Mouse (Mus musculus) C2C12 (cell line): ENCODE measurements around the gene Zfp839. TPM values are rescaled to one million over a fixed set of nuclear protein-coding genes. Genes with fewer than 3 reads are reported as not detected.

ENCODE experiments used
- H3K27me3 ChIP-seq: one replicate; pipeline ENCODE4 v1.6.1; 2011; ENCODE audit not compliant: control insufficient read depth, insufficient read depth, insufficient read length
- H3K36me3 ChIP-seq: one replicate; pipeline ENCODE4 v1.6.1; 2011; ENCODE audit not compliant: control insufficient read depth, insufficient read depth
- H3K4me3 ChIP-seq: one replicate; pipeline ENCODE4 v1.5.1; 2011; ENCODE audit warnings: mild to moderate bottlenecking, control low read depth; ENCODE audit not compliant: poor library complexity, insufficient read depth, severe bottlenecking
- H3K79me2 ChIP-seq: one replicate; pipeline ENCODE4 v1.6.1; 2011; ENCODE audit not compliant: control insufficient read depth, insufficient read depth
- H3K79me3 ChIP-seq: one replicate; pipeline ENCODE4 v1.6.1; 2011; ENCODE audit warnings: low read depth, control low read depth
- H3ac ChIP-seq: one replicate; pipeline ENCODE3; 2011; ENCODE audit warnings: low read depth; ENCODE audit not compliant: control insufficient read depth, insufficient read length
- CEBPB ChIP-seq: IDR thresholded peaks from one replicate; pipeline ENCODE4 v1.6.1; 2011; ENCODE audit warnings: low read depth, mild to moderate bottlenecking, control low read depth, moderate library complexity
- CTCF ChIP-seq: IDR thresholded peaks from one replicate; pipeline ENCODE4 v1.5.1; 2011; ENCODE audit not compliant: control insufficient read depth, insufficient read depth, insufficient read length
- FOSL1 ChIP-seq: IDR thresholded peaks from one replicate; pipeline ENCODE4 v1.8.0; 2011; ENCODE audit warnings: mild to moderate bottlenecking, low read length; ENCODE audit not compliant: poor library complexity, insufficient read depth, severe bottlenecking
- MAX ChIP-seq: IDR thresholded peaks from one replicate; pipeline ENCODE4 v1.6.1; 2011; ENCODE audit warnings: mild to moderate bottlenecking, control low read depth
- MYOD1 ChIP-seq: IDR thresholded peaks from one replicate; pipeline ENCODE4 v1.6.1; 2011; ENCODE audit warnings: low read depth; ENCODE audit not compliant: control insufficient read depth, insufficient read length
- MYOG ChIP-seq: IDR thresholded peaks from one replicate; pipeline ENCODE4 v1.6.1; 2011; ENCODE audit not compliant: control insufficient read depth, insufficient read length; ENCODE audit errors: extremely low read depth
- USF1 ChIP-seq: IDR thresholded peaks from one replicate; pipeline ENCODE4 v1.6.1; 2011; ENCODE audit warnings: low read depth, mild to moderate bottlenecking, control low read depth, moderate library complexity
- polyA plus RNA-seq: library from polyadenylated mRNA; unstranded; fragments of >200 nt; fragmentation: generic; extraction: Trizol; gene quantifications from one replicate; pipeline ENCODE4 v1.2.1, GENCODE M21; 2012; ENCODE audit warnings: missing spikeins

Zfp839 gene
- polyA plus RNA-seq, 1 experiment: 1.2 TPM

DNA sequence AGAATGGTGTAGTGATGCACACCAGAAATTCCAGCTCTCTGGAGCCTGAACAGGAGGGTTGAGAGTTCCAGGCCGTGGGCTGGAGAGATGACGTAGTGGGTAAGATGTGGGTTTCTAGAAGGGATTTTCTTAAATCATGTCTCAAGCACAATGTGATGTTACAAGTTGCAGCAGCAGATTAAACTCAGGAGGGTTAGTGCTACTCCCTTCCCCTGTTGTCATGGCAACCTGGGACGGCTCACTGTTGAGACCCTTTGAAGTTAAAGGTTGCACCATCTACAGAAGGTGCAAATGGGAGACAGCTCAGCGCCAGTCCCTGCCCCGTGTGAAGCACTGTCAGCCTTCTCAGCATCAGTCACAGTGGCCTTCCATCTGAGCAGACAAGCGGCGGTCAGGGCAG, 11.2 kb downstream of the Zfp839 start:
- Histone ChIP-seq H3K36me3 (no peaks in the 10 kb centered on the region), H3ac (no peak overlapping the region), H3K79me3 (no peaks in the 10 kb centered on the region), H3K79me2 (no peaks in the 10 kb centered on the region), H3K4me3 (no peak overlapping the region), H3K27me3 (no peaks in the 10 kb centered on the region)
- TF ChIP-seq MAX (no peak), CEBPB (no peak), MYOG (no peak), MYOD1 (no peak), CTCF (no peak), FOSL1 (no peak), USF1 (no peak)

DNA sequence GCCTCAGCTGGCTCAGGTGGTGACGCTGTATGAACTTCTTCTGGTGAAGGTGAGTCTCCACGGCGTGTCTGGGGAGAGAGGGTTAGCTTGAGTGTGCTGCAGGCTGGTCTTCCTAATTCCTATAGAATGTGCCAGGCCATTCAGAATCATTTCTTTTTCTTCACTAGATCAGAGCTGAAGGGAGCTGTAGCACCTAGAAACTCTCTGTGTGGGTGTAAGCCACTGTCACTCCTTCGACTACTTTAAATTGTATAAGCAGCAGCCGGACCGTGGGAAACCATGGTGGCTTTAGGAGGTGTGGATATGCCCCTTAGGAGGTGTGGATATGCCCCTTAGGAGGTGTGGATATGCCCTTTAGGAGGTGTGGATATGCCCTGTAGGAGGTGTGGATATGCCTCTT, 14.0 kb downstream of the Zfp839 start:
- no peaks in the 10 kb centered on the region for H3K79me3 ChIP-seq
- no peaks in the 10 kb centered on the region for H3K79me2 ChIP-seq
- H3ac ChIP-seq: no peak overlapping the region
- H3K36me3 ChIP-seq: no peaks in the 10 kb centered on the region
- H3K27me3 ChIP-seq: no peaks in the 10 kb centered on the region
- no peak overlapping the region for H3K4me3 ChIP-seq
- no peak for TF ChIP-seq CTCF
- no peak for TF ChIP-seq FOSL1
- no peak for TF ChIP-seq MYOD1
- TF ChIP-seq MYOG: no peak
- no peak for TF ChIP-seq MAX
- no peak for TF ChIP-seq CEBPB

GRCm38 (mm10) chr12:110865571-110865970, 15.5 kb downstream of the Zfp839 start:
- no peaks in the 10 kb centered on the region for H3K27me3 ChIP-seq
- TF ChIP-seq USF1 (no peak), MYOG (no peak), MYOD1 (no peak), CEBPB (no peak), FOSL1 (no peak), MAX (no peak), CTCF (no peak)
- no peak overlapping the region for H3ac ChIP-seq
- H3K79me3 ChIP-seq: no peaks in the 10 kb centered on the region
- H3K79me2 ChIP-seq: no peaks in the 10 kb centered on the region
- no peak overlapping the region for H3K4me3 ChIP-seq
- H3K36me3 ChIP-seq: no peaks in the 10 kb centered on the region

- H3K79me2 ChIP-seq: no peaks in the 10 kb centered on the region
- TF ChIP-seq MYOD1 (no peak), MAX (no peak), MYOG (no peak), FOSL1 (no peak), CEBPB (no peak), USF1 (no peak), CTCF (no peak)
- H3K36me3 ChIP-seq: no peaks in the 10 kb centered on the region
- H3K27me3 ChIP-seq: no peaks in the 10 kb centered on the region
- no peak overlapping the region for H3ac ChIP-seq
- no peak overlapping the region for H3K4me3 ChIP-seq
- H3K79me3 ChIP-seq: no peaks in the 10 kb centered on the region
Observed at GRCm38 (mm10) chr12:110865989-110866388, 15.9 kb downstream of the Zfp839 start.

DNA sequence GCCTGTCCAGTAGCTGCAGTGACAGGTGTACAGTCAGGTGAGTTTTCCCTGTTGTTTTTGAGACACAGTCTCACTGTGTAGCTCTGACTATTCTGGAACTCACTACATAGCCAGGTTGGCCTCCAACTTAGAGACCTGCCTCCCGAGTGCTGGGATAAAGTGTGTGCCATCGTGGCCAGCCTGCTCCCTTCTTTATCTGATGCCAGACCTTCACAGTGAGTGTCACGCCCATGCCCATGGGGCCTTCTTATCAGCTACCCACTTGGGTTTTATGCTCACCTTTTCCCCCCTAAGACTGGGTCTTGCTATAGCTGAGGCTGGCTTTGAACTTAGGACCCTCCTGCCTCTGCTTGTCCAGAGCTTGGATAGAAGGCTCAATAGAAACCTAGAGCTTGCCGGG, 20.1 kb downstream of the Zfp839 start:
- Histone ChIP-seq H3K36me3 (peaks cover 31% of the 10 kb centered on the region), H3ac (no peak overlapping the region)

DNA sequence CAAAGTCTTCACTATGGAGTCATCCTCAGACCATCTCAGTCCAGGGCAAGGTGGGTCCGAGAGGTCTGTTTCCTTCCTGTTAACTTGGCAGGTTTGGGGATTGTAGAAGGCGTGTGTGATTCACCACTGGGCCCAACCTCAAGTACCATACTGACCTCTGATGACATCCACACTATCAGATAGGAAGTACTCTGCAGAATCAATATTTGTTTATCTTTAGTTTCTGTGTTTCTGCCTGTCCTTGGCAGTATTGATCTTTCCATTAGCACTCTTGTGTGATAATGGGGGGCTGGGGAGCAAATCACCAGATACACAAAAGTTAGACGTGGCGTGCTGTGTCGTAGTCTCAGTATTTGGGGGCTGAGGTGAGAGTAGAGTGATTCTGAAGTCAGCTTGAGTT, 21.2 kb downstream of the Zfp839 start:
- Histone ChIP-seq H3K79me2 (no peaks in the 10 kb centered on the region), H3K79me3 (no peaks in the 10 kb centered on the region), H3K4me3 (no peak overlapping the region), H3ac (no peak overlapping the region), H3K27me3 (no peaks in the 10 kb centered on the region), H3K36me3 (peaks cover 42% of the 10 kb centered on the region)
- no peak for TF ChIP-seq CEBPB
- TF ChIP-seq USF1: no peak
- TF ChIP-seq FOSL1: no peak
- TF ChIP-seq MAX: no peak
- no peak for TF ChIP-seq MYOD1
- no peak for TF ChIP-seq MYOG
- no peak for TF ChIP-seq CTCF

More for the DNA sequence above, 20.1 kb downstream of the Zfp839 start:
- H3K4me3 ChIP-seq: no peak overlapping the region
- H3K79me2 ChIP-seq: no peaks in the 10 kb centered on the region
- TF ChIP-seq MYOD1 (no peak), USF1 (no peak), MAX (no peak), FOSL1 (no peak), MYOG (no peak), CTCF (no peak)
- H3K79me3 ChIP-seq: no peaks in the 10 kb centered on the region
- H3K27me3 ChIP-seq: no peaks in the 10 kb centered on the region
